Mouse (Mus musculus) neural tube, embryonic 12.5 days (tissue): ENCODE measurements around the gene Gpr39. TPM values are rescaled to one million over a fixed set of nuclear protein-coding genes. Genes with fewer than 3 reads are reported as not detected.

Experiments used
- ATAC-seq: fragments of 200-750 bp; cut with Nextera tagmentation; 2 replicates; pipeline ENCODE4 v1.8.0; 2017; ENCODE audit warnings: low read depth, mild to moderate bottlenecking, moderate TSS enrichment, moderate library complexity; ENCODE audit not compliant: low FRiP score
- H3K27ac ChIP-seq: fragments of 300-500 bp; sonication (generic); 2 replicates; pipeline ENCODE4 v1.5.1; 2016
- H3K27me3 ChIP-seq: fragments of 300-500 bp; sonication (generic); replicated peaks from 2 replicates; pipeline ENCODE4 v1.6.1; 2016; ENCODE audit warnings: mild to moderate bottlenecking
- H3K36me3 ChIP-seq: fragments of 300-500 bp; sonication (generic); 2 replicates; pipeline ENCODE4 v1.6.1; 2016; ENCODE audit warnings: mild to moderate bottlenecking
- H3K4me1 ChIP-seq: fragments of 300-500 bp; sonication (generic); 2 replicates; pipeline ENCODE4 v1.6.1; 2016
- H3K4me2 ChIP-seq: fragments of 300-500 bp; sonication (generic); replicated peaks from 2 replicates; pipeline ENCODE4 v1.6.1; 2016; ENCODE audit warnings: mild to moderate bottlenecking
- H3K4me3 ChIP-seq: fragments of 300-500 bp; sonication (generic); 2 replicates; pipeline ENCODE4 v1.5.1; 2016
- H3K9ac ChIP-seq: fragments of 300-500 bp; sonication (generic); 2 replicates; pipeline ENCODE4 v1.6.1; 2016; ENCODE audit warnings: mild to moderate bottlenecking
- H3K9me3 ChIP-seq: fragments of 300-500 bp; sonication (generic); 2 replicates; pipeline ENCODE4 v1.6.1; 2016; ENCODE audit warnings: mild to moderate bottlenecking
- WGBS: fragments of 180-500 bp; shearing (Covaris S2); methylation state at CpG from one replicate; pipeline ENCODE4 v1.1.7; 2016; 5-methylcytosine and 5-hydroxymethylcytosine counted together
- polyA plus RNA-seq: library from polyadenylated mRNA; unstranded; fragments of >200 nt; fragmentation: Nextera tagmentation; extraction: Ambion mirVana; gene quantifications from 2 replicates; pipeline ENCODE4 v1.2.1, GENCODE M21; 2016

Gpr39 gene
- polyA plus RNA-seq, 1 experiment from 2014 or later = not detected

DNA sequence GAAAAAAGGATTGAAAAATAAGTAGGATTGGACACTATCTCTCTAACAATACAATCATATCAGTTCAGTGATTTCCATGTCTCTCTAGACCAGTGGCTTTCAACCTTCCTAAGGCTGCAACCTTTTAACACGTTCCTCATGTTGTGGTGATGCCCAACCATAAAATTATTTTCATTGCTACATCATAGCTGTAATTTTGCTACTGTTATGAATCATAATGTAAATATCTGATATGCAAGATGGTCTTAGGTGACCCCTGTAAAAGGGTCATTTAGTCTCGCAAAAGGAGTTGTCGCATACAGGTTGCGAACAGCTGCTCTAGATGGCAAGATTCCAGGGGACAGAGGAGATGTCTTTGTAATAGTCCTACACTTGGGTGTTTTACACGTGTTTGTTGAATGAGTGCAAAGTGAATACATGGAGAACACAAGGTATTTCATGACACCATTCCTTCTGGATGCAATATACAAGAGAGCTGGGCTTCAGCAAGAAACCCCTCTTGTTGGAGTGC, 11.6 kb upstream of the Gpr39 start:
- Histone ChIP-seq H3K27me3 (no peaks in the 10 kb centered on the region), H3K4me2 (no peak overlapping the region), H3K4me1 (no peaks in the 10 kb centered on the region), H3K9me3 (no peaks in the 10 kb centered on the region), H3K36me3 (no peaks in the 10 kb centered on the region), H3K4me3 (no peak overlapping the region), H3K27ac (no peak overlapping the region), H3K9ac (no peak overlapping the region)
- 78% methylated on average over 5 of the region's 5 CpGs for WGBS
- ATAC-seq = no peak

DNA sequence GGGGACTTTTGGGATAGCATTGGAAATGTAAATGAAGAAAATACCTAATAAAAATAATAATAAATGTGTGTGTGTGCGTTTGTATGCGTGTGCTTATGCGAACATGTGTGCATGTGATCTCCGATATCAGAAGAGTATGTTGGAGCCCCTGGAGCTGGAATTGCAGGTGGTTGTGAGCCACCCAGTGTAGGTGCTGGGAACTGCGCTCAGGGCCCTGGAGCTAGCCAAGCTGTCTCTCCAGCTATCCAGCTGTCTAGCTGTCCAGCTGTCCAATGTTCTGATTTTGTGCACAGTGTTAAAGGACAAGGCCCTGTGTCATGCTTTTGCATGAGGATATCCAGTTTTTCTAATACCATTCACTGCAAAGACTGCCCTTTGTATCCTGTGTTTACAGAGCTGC, 7.8 kb upstream of the Gpr39 start:
- WGBS = 84% methylated on average over 5 of the region's 5 CpGs
- Histone ChIP-seq H3K4me2 (no peak overlapping the region), H3K27ac (no peak overlapping the region), H3K9me3 (no peaks in the 10 kb centered on the region), H3K4me3 (no peak overlapping the region), H3K36me3 (no peaks in the 10 kb centered on the region), H3K27me3 (no peaks in the 10 kb centered on the region), H3K4me1 (no peaks in the 10 kb centered on the region), H3K9ac (no peak overlapping the region)
- no peak for ATAC-seq

DNA sequence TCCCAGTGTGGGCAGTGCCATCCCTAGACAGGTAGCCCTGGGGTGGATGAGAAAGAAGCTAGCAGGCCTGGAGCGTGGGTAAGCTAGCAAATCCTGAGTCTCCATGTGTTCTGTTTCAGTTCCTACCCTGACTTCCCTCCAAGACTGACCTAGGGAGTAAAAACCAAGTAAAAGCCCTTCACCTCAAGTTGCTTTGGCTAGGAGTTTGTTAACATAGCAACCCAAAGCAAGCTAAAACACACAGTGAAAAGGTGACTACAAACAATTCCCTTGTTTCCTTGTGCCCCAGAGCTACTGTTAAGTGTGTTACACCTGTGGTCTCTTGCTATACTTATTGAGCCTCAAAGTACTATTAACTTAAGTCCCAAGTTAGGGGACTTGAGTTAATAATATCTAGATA, 1.6 kb upstream of the Gpr39 start:
- WGBS = 81% methylated on average over 1 of the region's 1 CpGs
- Histone ChIP-seq H3K9me3 (no peaks in the 10 kb centered on the region), H3K27ac (no peak overlapping the region), H3K4me3 (no peak overlapping the region), H3K4me1 (no peaks in the 10 kb centered on the region), H3K9ac (no peak overlapping the region), H3K27me3 (no peaks in the 10 kb centered on the region), H3K4me2 (no peak overlapping the region), H3K36me3 (no peaks in the 10 kb centered on the region)
- no peak for ATAC-seq

DNA sequence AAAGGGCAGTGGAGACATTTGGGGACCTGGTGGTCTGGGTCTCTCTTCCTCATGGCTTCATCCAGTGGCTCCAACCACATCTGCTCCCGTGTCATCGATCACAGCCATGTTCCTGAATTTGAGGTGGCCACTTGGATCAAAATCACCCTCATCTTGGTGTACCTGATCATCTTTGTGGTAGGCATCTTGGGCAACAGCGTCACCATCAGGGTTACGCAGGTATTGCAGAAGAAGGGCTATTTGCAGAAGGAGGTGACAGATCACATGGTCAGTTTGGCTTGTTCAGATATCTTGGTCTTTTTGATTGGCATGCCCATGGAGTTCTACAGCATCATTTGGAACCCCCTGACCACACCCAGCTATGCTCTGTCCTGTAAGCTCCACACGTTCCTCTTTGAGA, 491 bp downstream of the Gpr39 start:
- Histone ChIP-seq H3K9me3 (no peaks in the 10 kb centered on the region), H3K4me1 (no peaks in the 10 kb centered on the region), H3K36me3 (no peaks in the 10 kb centered on the region), H3K9ac (no peak overlapping the region), H3K27me3 (no peaks in the 10 kb centered on the region), H3K27ac (no peak overlapping the region), H3K4me2 (no peak overlapping the region), H3K4me3 (no peak overlapping the region)
- 91% methylated on average over 5 of the region's 5 CpGs for WGBS
- no peak for ATAC-seq

DNA sequence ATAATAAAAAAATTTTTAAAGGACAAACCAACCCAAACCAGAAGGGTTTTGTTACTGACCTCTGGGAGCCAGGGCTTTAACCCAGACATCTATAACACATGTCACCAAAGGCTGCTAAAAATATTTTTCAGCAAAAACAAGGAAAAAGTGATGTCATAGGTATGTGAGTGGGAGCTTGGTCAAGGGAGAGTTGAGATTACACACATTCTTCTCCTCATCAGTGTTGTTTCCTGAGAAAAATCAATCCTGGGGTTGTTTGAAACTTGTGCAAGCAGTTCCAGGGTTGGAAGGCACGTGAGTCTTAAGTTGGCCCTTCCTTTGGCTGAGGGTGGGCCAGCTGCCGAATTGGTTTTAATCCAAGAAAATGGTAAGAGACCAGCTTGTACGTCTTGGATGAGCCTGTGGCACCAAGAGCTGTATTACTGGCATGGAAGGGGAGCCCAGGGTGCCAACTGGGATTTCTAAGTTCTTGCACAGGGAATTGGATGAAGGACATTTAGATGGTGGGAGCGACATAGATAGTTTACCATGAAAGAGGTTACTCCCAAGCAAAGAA, 2.8 kb downstream of the Gpr39 start:
- WGBS = 92% methylated on average over 4 of the region's 4 CpGs

DNA sequence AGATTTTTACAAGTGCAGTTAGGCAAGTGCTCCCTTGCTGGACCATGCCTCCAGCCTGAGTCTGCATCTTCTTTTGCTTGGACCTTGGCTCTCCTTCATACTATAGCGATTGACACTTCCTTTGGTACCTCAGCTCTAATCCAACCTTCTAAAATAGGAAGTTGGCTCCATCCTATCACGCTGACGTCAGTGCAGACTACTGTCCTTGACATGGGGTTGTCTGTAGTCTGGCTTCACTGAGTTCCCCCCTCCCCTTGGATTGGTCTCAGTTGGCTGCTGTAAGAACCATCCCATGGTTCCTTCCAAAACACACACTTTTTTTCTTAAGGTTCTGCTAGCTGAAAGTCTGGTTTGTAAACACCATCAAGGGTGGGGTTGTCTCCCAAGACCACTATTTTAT, 7.6 kb downstream of the Gpr39 start:
- ATAC-seq = no peak
- H3K36me3 ChIP-seq = no peaks in the 10 kb centered on the region
- H3K27me3 ChIP-seq = no peaks in the 10 kb centered on the region
- no peak overlapping the region for H3K27ac ChIP-seq
- no peak overlapping the region for H3K9ac ChIP-seq
- H3K4me1 ChIP-seq = no peaks in the 10 kb centered on the region
- no peak overlapping the region for H3K4me2 ChIP-seq
- H3K9me3 ChIP-seq = no peaks in the 10 kb centered on the region
- 89% methylated on average over 3 of the region's 3 CpGs for WGBS
- H3K4me3 ChIP-seq = no peak overlapping the region

More for the DNA sequence above, 2.8 kb downstream of the Gpr39 start:
- Histone ChIP-seq H3K9ac (no peak overlapping the region), H3K27me3 (no peaks in the 10 kb centered on the region), H3K9me3 (no peaks in the 10 kb centered on the region), H3K4me3 (no peak overlapping the region), H3K4me1 (no peaks in the 10 kb centered on the region), H3K27ac (no peak overlapping the region), H3K4me2 (no peak overlapping the region), H3K36me3 (no peaks in the 10 kb centered on the region)
- no peak for ATAC-seq

DNA sequence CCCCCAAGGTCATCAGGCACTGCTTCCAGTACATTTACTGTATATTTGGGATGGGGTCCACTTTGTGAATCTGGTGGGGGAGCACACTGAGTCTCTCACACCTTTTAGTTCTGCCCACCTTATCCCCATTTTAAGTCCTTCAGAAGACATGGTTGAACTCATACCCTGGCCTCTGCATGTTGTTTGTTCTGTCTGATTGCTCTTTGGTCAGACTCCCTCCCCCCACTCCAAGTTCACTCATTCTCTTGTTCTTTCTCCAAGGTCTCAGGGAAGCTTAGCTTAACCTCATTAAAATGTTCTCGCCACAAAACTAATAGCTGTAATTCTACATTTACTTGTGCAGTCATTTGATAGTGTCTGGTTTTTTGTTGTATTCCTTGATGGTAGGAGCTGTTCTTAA, 8.5 kb downstream of the Gpr39 start:
- H3K36me3 ChIP-seq = no peaks in the 10 kb centered on the region
- 94% methylated on average over 1 of the region's 1 CpGs for WGBS
- H3K4me2 ChIP-seq = no peak overlapping the region
- no peak overlapping the region for H3K4me3 ChIP-seq
- H3K27me3 ChIP-seq = no peaks in the 10 kb centered on the region
- H3K9me3 ChIP-seq = no peaks in the 10 kb centered on the region
- H3K4me1 ChIP-seq = no peaks in the 10 kb centered on the region
- H3K9ac ChIP-seq = no peak overlapping the region
- no peak overlapping the region for H3K27ac ChIP-seq
- ATAC-seq = no peak

DNA sequence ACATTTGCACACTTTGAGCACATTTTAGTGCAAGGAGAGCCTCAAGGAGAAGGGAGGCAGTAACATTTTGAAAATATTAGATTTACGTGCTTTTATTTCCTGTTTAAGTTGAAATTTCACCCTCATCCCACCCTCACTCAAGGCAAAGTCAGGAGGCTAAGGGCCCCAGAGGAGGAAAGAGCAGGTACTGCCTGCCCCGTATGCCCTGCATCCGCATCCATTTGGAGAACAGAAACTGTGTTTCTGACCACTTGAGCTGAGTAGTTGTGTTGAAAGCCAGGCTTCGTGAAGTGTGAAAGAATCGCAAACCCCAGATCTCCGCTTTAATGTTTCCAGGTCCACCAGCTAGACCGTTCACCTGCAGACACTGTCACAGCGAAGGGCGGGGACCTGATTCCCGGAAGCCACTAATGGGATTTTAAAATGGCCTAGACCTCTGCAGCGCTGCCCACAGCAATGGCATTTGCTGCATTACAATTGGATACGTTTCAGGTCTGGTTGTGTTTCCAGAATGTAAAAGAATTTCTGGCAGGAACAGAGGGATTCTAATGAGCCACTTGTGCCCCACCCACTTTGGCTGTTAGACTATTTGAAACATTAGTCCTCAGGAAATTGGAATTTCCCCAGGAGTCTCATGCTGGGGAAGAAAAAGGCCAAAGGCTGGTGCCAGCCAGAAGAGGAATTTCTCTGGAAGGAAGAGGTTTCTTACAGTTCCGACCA, 11.1 kb downstream of the Gpr39 start:
- ATAC-seq = no peak
- no peaks in the 10 kb centered on the region for H3K36me3 ChIP-seq
- no peak overlapping the region for H3K4me2 ChIP-seq
- H3K27ac ChIP-seq = no peak overlapping the region
- H3K4me1 ChIP-seq = no peaks in the 10 kb centered on the region
- H3K27me3 ChIP-seq = no peaks in the 10 kb centered on the region
- H3K4me3 ChIP-seq = no peak overlapping the region
- WGBS = 84% methylated on average over 13 of the region's 13 CpGs
- no peaks in the 10 kb centered on the region for H3K9me3 ChIP-seq
- H3K9ac ChIP-seq = no peak overlapping the region

DNA sequence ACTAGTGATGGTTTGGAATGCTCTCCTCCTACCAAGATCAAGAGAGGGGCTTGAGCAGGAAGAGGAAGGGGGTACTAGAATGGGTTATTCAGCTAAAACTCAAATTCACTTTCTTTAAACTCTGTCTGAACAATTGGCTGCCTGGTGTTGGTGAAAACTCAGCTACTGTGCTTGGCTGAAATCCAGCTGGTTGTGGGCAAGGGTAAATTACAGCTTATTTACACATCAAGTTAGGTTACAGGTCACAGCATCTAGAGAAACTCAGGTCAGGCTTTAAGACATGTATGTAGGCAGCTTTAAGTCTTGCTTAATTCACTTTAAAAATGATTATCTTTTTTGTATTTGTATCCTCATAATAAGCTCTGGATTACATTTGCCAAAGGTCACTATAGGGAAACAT, 16.7 kb downstream of the Gpr39 start:
- H3K27ac ChIP-seq = no peak overlapping the region
- H3K9me3 ChIP-seq = no peaks in the 10 kb centered on the region
- H3K4me2 ChIP-seq = no peak overlapping the region
- H3K9ac ChIP-seq = no peak overlapping the region
- no peak for ATAC-seq
- H3K36me3 ChIP-seq = no peaks in the 10 kb centered on the region
- no peak overlapping the region for H3K4me3 ChIP-seq
- no peaks in the 10 kb centered on the region for H3K4me1 ChIP-seq
- H3K27me3 ChIP-seq = no peaks in the 10 kb centered on the region

DNA sequence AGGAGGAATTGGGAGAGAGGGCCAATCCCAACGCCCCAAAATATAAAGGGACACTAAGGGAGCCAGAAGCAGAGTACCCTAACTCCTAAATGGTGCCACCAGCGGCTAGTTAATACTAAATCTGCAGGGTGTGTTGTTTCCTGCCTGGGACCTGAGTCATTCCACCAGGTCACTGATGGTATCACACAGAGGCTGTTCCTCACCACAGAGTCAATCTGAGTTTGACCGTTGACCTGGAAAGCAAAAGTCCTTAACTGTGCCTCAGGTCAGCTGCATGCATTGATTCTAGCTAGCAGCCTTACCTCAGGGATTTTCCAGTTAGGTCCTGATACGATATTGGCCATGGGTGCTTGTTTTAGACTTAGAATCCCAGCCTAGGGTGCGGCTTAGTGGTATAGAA, 17.5 kb downstream of the Gpr39 start:
- 78% methylated on average over 5 of the region's 5 CpGs for WGBS
- H3K4me2 ChIP-seq = no peak overlapping the region
- no peaks in the 10 kb centered on the region for H3K4me1 ChIP-seq

DNA sequence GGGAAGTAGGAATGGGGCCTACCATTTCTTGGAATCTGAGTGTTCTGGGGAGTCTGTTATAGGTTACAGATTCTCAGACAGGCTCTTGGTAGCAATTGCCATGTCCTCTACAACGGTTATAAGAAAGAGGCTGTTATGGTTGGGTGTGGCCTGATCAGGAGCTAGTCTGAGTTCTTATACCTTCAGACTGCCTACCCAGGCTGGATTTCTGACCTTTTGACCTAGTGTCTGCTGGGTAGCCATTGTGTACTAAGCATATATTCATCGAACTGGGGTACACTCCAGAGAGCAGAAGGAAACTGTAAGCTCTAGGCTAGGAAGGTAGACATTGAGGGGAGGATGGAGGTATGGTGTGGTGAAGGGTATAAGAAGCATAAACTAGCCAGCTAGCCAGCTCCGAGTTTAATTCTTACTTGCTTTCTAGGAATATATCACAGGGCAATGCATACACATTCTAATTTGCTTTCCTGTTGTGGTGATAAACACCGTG, 24.4 kb downstream of the Gpr39 start:
- Histone ChIP-seq H3K9ac (no peak overlapping the region), H3K4me2 (no peak overlapping the region), H3K4me1 (no peaks in the 10 kb centered on the region), H3K9me3 (no peaks in the 10 kb centered on the region), H3K36me3 (no peaks in the 10 kb centered on the region), H3K27ac (no peak overlapping the region), H3K4me3 (no peak overlapping the region), H3K27me3 (no peaks in the 10 kb centered on the region)
- no peak for ATAC-seq
- 88% methylated on average over 4 of the region's 4 CpGs for WGBS

More for the DNA sequence above, 17.5 kb downstream of the Gpr39 start:
- Histone ChIP-seq H3K27ac (no peak overlapping the region), H3K9me3 (no peaks in the 10 kb centered on the region), H3K9ac (no peak overlapping the region), H3K27me3 (no peaks in the 10 kb centered on the region), H3K4me3 (no peak overlapping the region), H3K36me3 (no peaks in the 10 kb centered on the region)
- ATAC-seq = no peak

DNA sequence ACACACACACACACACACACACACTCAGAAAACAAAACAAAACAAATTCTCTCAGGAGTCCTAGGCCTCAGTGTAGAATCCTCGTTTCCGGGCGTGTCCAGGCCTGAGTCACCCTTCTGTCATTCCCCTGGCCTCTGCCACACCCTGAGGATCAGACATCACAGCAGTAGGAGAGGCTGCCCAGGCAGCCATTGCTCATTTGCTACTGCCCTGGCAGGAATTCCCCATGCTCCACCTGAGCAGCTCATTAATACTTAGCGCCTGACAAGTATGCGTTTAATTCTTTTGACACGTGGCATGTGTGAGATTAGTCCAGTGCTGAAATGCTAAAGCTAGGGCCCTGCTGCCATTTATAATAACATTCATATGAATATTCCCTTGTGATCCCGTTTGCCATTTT, 25.0 kb downstream of the Gpr39 start:
- no peaks in the 10 kb centered on the region for H3K4me1 ChIP-seq
- ATAC-seq = peak; percentile 48; the same call in 1 of the 2 replicates
- 79% methylated on average over 7 of the region's 7 CpGs for WGBS

DNA sequence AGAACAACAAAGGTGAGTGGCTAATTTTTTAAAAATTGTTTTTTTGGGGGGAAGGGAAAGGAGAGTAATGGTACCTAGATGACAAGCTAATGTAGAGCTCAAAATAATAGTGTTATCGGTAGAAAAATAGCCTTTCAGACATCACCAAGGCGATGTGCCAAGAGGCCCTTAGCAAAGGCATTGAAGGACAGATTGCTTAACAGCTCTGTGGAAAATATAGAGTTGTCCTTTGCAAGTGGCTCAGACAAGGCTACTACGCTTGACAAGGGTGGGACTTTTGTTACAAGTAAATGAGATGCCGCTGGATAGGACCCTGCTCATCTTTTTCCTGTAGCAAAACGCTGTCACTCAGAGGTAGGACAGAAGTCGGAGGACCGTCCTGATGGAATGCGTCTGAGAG, 25.5 kb downstream of the Gpr39 start:
- H3K9ac ChIP-seq = no peak overlapping the region
- no peak overlapping the region for H3K27ac ChIP-seq
- ATAC-seq = no peak
- no peaks in the 10 kb centered on the region for H3K9me3 ChIP-seq
- H3K4me1 ChIP-seq = no peaks in the 10 kb centered on the region
- H3K27me3 ChIP-seq = no peaks in the 10 kb centered on the region
- no peak overlapping the region for H3K4me3 ChIP-seq
- 90% methylated on average over 8 of the region's 8 CpGs for WGBS
- no peaks in the 10 kb centered on the region for H3K36me3 ChIP-seq
- no peak overlapping the region for H3K4me2 ChIP-seq

More for the DNA sequence above, 25.0 kb downstream of the Gpr39 start:
- Histone ChIP-seq H3K9me3 (no peaks in the 10 kb centered on the region), H3K4me3 (no peak overlapping the region), H3K27ac (no peak overlapping the region), H3K27me3 (no peaks in the 10 kb centered on the region), H3K9ac (no peak overlapping the region), H3K36me3 (no peaks in the 10 kb centered on the region), H3K4me2 (no peak overlapping the region)
